ENCODE assay signal across 20 mouse cellular contexts in the genomic region with DNA sequence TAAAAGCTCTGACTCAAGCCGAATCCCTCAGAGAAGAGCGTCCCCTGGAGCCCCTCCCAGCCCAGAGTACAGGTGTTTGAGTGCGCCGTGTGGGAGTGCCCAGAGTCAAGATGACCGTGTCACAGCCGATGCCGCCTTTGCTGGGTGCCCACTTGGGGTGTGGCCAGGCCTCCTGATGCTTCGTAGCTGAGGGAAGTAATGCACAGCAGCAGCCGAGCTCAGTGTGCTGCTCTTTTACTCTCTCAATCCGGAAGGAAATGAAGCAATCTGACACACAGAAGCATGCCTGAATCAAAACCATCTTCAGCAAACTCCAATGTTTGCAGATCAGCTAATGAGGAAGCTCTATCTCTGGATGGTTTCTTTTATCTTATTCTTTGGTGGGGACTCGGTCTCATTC.
"Had no signal": no experiment of that assay in that cellular context is flagged by ENCODE, and none has a peak within 500 bp of the region (broad histone marks: within the 10 kb centered on the region; RNA-seq: fewer than 3 reads in every experiment).

No protein-coding gene starts in this region.

- H3K4me1 ChIP-seq: limb, embryonic 12.5 days; limb, embryonic 15.5 days; midbrain, embryonic 12.5 days; midbrain, embryonic 15.5 days; neural tube, embryonic 13.5 days; stomach, embryonic 15.5 days had no signal

- H3K9ac ChIP-seq: limb, embryonic 12.5 days; limb, embryonic 15.5 days; liver, embryonic 14.5 days; liver, postnatal 0 days; lung, embryonic 14.5 days; midbrain, embryonic 12.5 days; midbrain, embryonic 15.5 days; neural tube, embryonic 13.5 days; stomach, embryonic 15.5 days had no signal

- H3K4me3 ChIP-seq: limb, embryonic 12.5 days; limb, embryonic 15.5 days; midbrain, embryonic 12.5 days; midbrain, embryonic 15.5 days; myocyte; neural tube, embryonic 13.5 days; stomach, embryonic 15.5 days had no signal

- ATAC-seq: liver, postnatal 0 days; lung, postnatal 0 days; midbrain, embryonic 15.5 days had no signal

- H3K4me2 ChIP-seq: limb, embryonic 12.5 days; limb, embryonic 15.5 days; liver, embryonic 11.5 days; lung, embryonic 14.5 days; midbrain, embryonic 12.5 days; midbrain, embryonic 15.5 days; neural tube, embryonic 13.5 days; stomach, embryonic 15.5 days had no signal

- H3K27me3 ChIP-seq: limb, embryonic 12.5 days; limb, embryonic 15.5 days; midbrain, embryonic 12.5 days; midbrain, embryonic 15.5 days; neural tube, embryonic 13.5 days; stomach, embryonic 15.5 days had no signal

- H3K27ac ChIP-seq: limb, embryonic 12.5 days; limb, embryonic 15.5 days; liver, embryonic 14.5 days; midbrain, embryonic 12.5 days; midbrain, embryonic 15.5 days; neural tube, embryonic 13.5 days; stomach, embryonic 15.5 days had no signal

- DNase-seq: kidney, adult 11 months; kidney, adult 8-10 months; kidney, postnatal 14 days; kidney, postnatal 4 days; left cerebral cortex, postnatal 4 days; liver, postnatal 0 days; lung, embryonic 14.5 days; spleen, adult 18-20 months; thymus, adult 18-20 months; thymus, postnatal 36 days had no signal

- H3K9me3 ChIP-seq: limb, embryonic 15.5 days; midbrain, embryonic 12.5 days; midbrain, embryonic 15.5 days; neural tube, embryonic 13.5 days; stomach, embryonic 15.5 days had no signal
